Mouse (Mus musculus) G1E (cell line): Measurements from ENCODE around the gene Serping1. TPM values are rescaled to one million over a fixed set of nuclear protein-coding genes. Genes with fewer than 3 reads are reported as not detected.
A peak's percentile ranks its signal among the peaks of the same experiment; 100 is the strongest.
"Not testable (repeated sequence)": the region's sequence is repeated elsewhere in the genome, so short reads cannot be mapped to it uniquely, and the experiment has no call there.

ENCODE experiments used
- ATAC-seq: 2 replicates; pipeline ENCODE4 v1.8.0; 2016; ENCODE audit warnings: mild to moderate bottlenecking; ENCODE audit not compliant: insufficient number of reproducible peaks, poor library complexity, low FRiP score, severe bottlenecking; ENCODE audit errors: extremely low read depth
- DNase-seq: peaks from one replicate; pipeline ENCODE4 v3.0.0; 2012; ENCODE audit warnings: low spot score
- H3K27me3 ChIP-seq: 2 replicates; pipeline ENCODE4 v1.6.1; 2012; ENCODE audit warnings: mild to moderate bottlenecking, low read length, inconsistent platforms; ENCODE audit not compliant: insufficient read depth
- H3K36me3 ChIP-seq: replicated peaks from 2 replicates; pipeline ENCODE3; 2012; ENCODE audit warnings: mild to moderate bottlenecking, inconsistent platforms
- H3K4me1 ChIP-seq: 2 replicates; pipeline ENCODE4 v1.6.1; 2012; ENCODE audit warnings: low read depth, low read length, inconsistent platforms, mixed read lengths; ENCODE audit not compliant: insufficient read depth
- H3K4me3 ChIP-seq: 2 replicates; pipeline ENCODE4 v1.5.1; 2012; ENCODE audit warnings: low read depth, mild to moderate bottlenecking, inconsistent platforms, low read length, moderate library complexity, mixed read lengths
- H3K9me3 ChIP-seq: replicated peaks from 2 replicates; pipeline ENCODE4 v1.6.1; 2012; ENCODE audit warnings: inconsistent platforms
- CTCF ChIP-seq: IDR thresholded peaks from 2 replicates; pipeline ENCODE4 v1.5.1; 2012; ENCODE audit warnings: low read depth, low read length, inconsistent platforms, mixed read lengths
- GATA1 ChIP-seq: IDR thresholded peaks from 2 replicates; pipeline ENCODE4 v1.6.1; 2012; ENCODE audit warnings: borderline replicate concordance, low read length, inconsistent platforms, mixed read lengths
- GATA2 ChIP-seq: IDR thresholded peaks from 2 replicates; pipeline ENCODE4 v1.6.1; 2012; ENCODE audit warnings: low read depth, low read length, inconsistent platforms, borderline replicate concordance
- POLR2AphosphoS5 ChIP-seq: IDR thresholded peaks from 2 replicates; pipeline ENCODE4 v1.6.1; 2012; ENCODE audit warnings: low read depth, low read length, inconsistent platforms; ENCODE audit not compliant: insufficient replicate concordance
- TAL1 ChIP-seq: conservative IDR thresholded peaks from 2 replicates; pipeline ENCODE4 v1.6.1; 2012; ENCODE audit warnings: low read depth, low read length, inconsistent platforms, mixed read lengths
- polyA plus RNA-seq: library from polyadenylated mRNA; stranded (reverse); fragments of >175 nt; gene quantifications from 2 replicates; pipeline ENCODE4 v1.2.3, GENCODE M21; 2012
- total RNA-seq, 2 experiments: library from RNA; stranded (forward) in 1 of 2; stranded (reverse) in 1 of 2; fragments of 200-1000 nt in 1 of 2; fragments of >200 nt in 1 of 2; fragmentation: Nextera tagmentation in 1 of 2; gene quantifications; 2 replicates each; pipeline ENCODE4 v1.2.3; 2014 to 2017

Gene Serping1
- total and polyA plus RNA-seq, 3 experiments = not detected

DNA sequence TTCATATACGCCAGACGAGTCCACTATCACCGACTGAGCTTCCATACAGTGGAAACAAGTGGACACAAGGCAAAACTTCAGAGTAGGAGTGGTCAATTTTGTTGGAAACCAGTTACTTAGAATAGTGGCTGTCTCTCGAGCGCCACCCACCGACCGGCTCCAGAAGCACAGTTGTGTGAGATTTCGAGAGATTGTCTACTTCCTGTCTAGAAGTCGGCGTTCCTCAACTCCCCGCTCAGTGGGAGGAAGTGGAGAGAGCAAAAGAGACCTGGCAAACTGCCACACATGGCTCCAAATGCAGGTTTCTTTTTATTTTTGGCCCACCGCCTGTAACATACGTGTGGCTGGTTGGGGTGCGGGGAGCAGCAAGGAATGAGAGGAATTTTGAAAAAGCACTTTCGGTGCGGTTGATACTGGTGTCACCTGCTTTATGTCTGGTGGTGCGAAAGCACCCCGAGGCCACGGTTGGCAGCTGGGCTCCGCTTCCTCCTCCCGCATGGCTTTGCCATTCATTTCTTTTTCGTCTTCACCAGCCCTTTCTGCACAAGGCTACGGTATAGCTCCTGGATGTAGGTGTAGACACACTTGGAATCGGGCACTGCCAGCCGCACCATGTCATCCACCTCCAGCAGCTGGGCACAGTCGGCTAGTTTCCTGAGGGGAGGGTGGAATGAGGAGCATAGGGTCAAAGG lies 35.8 kb upstream of the Serping1 start:
- peaks cover 35% of the 10 kb centered on the region for H3K36me3 ChIP-seq
- ATAC-seq (no peak), DNase-seq (peak; percentile 54)
- TF ChIP-seq CTCF = peak; percentile 55
- no peak for TF ChIP-seq TAL1
- H3K27me3 ChIP-seq = peaks cover 11% of the 10 kb centered on the region
- peaks cover 26% of the 10 kb centered on the region for H3K9me3 ChIP-seq
- peak overlapping the region; percentile 63; the same call in 1 of the 2 replicates for H3K4me3 ChIP-seq
- peaks cover 34% of the 10 kb centered on the region for H3K4me1 ChIP-seq

DNA sequence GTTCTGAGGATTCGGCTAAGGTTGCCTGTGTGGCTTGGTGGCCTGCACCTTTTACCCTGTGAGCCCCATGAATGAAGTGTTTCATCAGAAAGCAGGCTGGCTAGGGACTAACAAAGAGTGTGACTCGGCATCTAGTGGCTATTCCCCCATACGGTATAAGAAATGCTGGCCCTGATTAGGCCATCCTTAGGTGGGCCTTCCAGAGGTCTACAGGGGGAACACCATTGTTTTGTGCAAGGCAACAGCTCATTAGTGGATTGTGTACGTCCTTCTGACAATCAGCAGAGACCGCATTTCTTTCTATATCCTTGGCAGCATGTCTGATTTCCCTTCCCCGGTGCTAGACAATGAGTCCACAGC lies 35.3 kb upstream of the Serping1 start:
- Histone ChIP-seq H3K36me3 (peaks cover 40% of the 10 kb centered on the region), H3K4me1 (peaks cover 34% of the 10 kb centered on the region), H3K4me3 (no peak overlapping the region), H3K27me3 (peaks cover 5% of the 10 kb centered on the region; the same call in 1 of the 2 replicates), H3K9me3 (peaks cover 26% of the 10 kb centered on the region)
- no peak for ATAC-seq
- TF ChIP-seq POLR2AphosphoS5 = no peak
- no peak for TF ChIP-seq GATA1
- no peak for TF ChIP-seq CTCF
- no peak for TF ChIP-seq GATA2
- TF ChIP-seq TAL1 = no peak
- DNase-seq = no peak

DNA sequence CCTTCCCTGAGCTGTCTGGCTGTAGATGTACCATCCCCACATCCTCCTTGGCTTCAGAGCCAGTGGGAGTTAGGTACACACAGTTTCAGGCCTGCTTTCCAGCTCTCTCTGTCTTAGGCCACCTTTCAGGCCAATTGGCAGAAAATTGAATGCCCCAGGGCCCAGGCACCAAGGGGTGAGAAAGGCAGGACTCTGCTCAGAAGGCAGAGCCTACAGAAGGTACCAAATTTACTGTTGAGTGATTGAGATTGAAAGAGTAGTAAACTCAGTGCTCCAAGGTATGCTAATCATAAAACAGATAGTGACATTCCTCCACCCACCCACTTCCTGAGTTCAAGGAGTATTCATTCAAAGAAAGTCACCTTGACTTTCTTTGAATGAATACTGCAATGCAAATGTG lies 34.1 kb upstream of the Serping1 start:
- no peak overlapping the region for H3K4me3 ChIP-seq
- peaks cover 26% of the 10 kb centered on the region for H3K9me3 ChIP-seq
- H3K27me3 ChIP-seq = no peaks in the 10 kb centered on the region
- ATAC-seq (no peak), DNase-seq (no peak)
- H3K4me1 ChIP-seq = peaks cover 29% of the 10 kb centered on the region
- peaks cover 49% of the 10 kb centered on the region for H3K36me3 ChIP-seq
- TF ChIP-seq POLR2AphosphoS5 (no peak), TAL1 (no peak), CTCF (no peak), GATA1 (no peak), GATA2 (no peak)

- peaks cover 26% of the 10 kb centered on the region for H3K9me3 ChIP-seq
- no peak for TF ChIP-seq CTCF
- TF ChIP-seq GATA2 = no peak
- no peak for TF ChIP-seq GATA1
- no peak for TF ChIP-seq TAL1
- TF ChIP-seq POLR2AphosphoS5 = no peak
Observed at GRCm38 (mm10) chr2:84806546-84806945, 31.3 kb upstream of the Serping1 start.

DNA sequence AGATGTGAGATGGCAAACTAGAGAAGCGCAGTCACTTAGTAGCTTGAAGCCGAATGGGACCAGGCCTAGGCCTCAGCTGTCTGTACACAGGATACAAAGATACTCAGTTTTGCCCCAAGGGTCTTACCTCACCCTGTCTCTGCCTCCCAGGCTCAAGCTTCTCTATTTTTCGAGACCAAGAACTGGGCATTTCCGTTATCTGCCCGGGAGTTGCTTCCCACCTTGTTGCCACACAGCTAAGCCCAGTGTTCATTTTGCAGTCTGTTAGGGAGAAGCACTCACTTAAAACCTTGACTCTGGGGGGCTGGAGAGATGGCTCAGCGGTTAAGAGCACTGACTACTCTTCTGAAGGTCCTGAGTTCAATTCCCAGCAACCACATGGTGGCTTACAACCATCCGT lies 28.7 kb upstream of the Serping1 start:
- H3K36me3 ChIP-seq = peaks cover 64% of the 10 kb centered on the region
- H3K4me3 ChIP-seq = no peak overlapping the region
- peaks cover 19% of the 10 kb centered on the region for H3K4me1 ChIP-seq
- no peak for ATAC-seq
- DNase-seq = no peak
- TF ChIP-seq POLR2AphosphoS5 = no peak
- no peak for TF ChIP-seq GATA2
- no peak for TF ChIP-seq TAL1
- no peak for TF ChIP-seq GATA1
- TF ChIP-seq CTCF = no peak
- no peaks in the 10 kb centered on the region for H3K27me3 ChIP-seq
- H3K9me3 ChIP-seq = peaks cover 11% of the 10 kb centered on the region

More at GRCm38 (mm10) chr2:84806546-84806945, 31.3 kb upstream of the Serping1 start:
- Histone ChIP-seq H3K36me3 (peaks cover 72% of the 10 kb centered on the region), H3K4me1 (peaks cover 18% of the 10 kb centered on the region), H3K27me3 (no peaks in the 10 kb centered on the region), H3K4me3 (no peak overlapping the region)
- DNase-seq (no peak), ATAC-seq (no peak)

DNA sequence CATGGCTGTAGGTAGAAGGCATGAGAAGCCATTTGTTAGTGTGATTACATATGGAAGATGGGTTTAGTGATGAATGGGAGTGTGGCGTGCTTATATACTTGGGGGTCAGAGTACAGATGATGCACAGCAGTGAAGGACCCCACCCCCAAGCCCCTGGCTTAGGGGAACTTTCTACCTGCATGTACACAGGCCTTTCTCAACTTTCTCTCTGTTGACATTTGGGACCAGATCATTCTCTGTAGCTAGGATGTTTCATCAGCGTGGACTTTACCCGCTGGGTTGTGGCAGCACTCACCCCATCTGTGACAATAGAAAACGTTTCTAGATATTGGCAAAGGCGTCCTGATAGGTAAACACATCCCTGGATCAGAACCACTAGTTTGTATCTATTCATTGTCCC lies 26.0 kb upstream of the Serping1 start:
- not testable (repeated sequence) for H3K4me3 ChIP-seq, H3K27me3 ChIP-seq, DNase-seq, H3K9me3 ChIP-seq, ATAC-seq
- Histone ChIP-seq H3K36me3 (peaks cover 39% of the 10 kb centered on the region), H3K4me1 (peaks cover 31% of the 10 kb centered on the region)

DNA sequence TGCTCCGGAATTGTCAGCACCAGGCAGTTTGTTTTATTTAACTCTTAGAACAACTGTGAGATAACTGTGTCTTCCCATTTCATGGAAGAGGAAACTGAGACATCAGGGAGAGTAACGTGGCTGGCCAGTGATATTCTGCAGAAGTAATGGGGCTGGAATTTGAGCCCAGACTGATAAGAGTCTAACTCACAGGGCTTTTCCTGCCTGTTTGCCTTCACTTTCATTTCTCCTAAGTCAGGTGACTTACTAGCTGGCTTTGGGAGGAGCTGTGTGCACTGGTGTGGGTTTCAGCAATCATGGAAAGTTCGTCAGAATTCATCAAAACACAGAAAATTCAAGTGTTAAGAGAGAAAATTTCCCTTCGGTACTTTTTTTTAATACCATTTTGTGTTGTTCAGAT lies 25.1 kb upstream of the Serping1 start:
- Histone ChIP-seq H3K9me3 (peaks cover 6% of the 10 kb centered on the region), H3K36me3 (peaks cover 31% of the 10 kb centered on the region), H3K27me3 (no peaks in the 10 kb centered on the region), H3K4me3 (peak overlapping the region; percentile 9; the same call in 1 of the 2 replicates), H3K4me1 (peaks cover 31% of the 10 kb centered on the region)
- DNase-seq = no peak
- TF ChIP-seq GATA1 (no peak), CTCF (no peak), POLR2AphosphoS5 (no peak), TAL1 (no peak), GATA2 (no peak)
- ATAC-seq = no peak
